Mouse (Mus musculus): Measurements from ENCODE around the gene Ncapd2.

GRCm38 (mm10) chr6:125146797-125147196, 44.7 kb downstream of the Ncapd2 start:
- TF ChIP-seq CTCF (IDR thresholded peaks at IDR 0.05; ENCODE audit: low read depth) = no peak
- TF ChIP-seq EP300 (optimal IDR thresholded peaks at IDR 0.05) = no peak
